Mouse (Mus musculus) kidney, adult 9 months (tissue): ENCODE results near the gene Abcb8.
A peak's percentile ranks its signal among the peaks of the same experiment; 100 is the strongest.

Experiments used
- DNase-seq: peaks from one replicate; pipeline ENCODE4 v3.0.0; 2022

Gene Abcb8

GRCm38 (mm10) chr5:24427285-24427633 is 33.8 kb downstream of the Abcb8 start:
- no peak for DNase-seq

GRCm38 (mm10) chr5:24427981-24428402 is 34.5 kb downstream of the Abcb8 start:
- peak; percentile 93 for DNase-seq

DNA sequence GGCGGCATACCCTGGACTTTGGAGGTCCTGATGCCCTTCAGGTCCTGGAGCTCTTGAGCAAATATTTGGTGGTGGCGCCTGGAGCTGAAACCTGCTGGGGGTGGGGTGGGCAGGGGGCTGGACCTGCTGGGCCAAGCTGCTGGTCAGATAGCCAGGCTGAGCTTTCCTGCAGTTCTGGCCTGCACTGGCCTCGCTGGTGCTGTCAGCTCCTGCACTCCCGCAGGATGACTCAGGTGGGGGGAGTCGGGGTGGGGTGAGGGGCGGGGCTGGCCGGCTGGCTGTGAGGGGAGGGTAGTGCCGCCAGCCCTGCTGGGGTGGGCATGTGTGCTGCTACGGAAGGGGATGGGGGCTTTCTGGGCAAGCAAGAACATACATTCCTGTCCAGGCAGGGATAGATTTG is 35.1 kb downstream of the Abcb8 start:
- DNase-seq, result no peak

DNA sequence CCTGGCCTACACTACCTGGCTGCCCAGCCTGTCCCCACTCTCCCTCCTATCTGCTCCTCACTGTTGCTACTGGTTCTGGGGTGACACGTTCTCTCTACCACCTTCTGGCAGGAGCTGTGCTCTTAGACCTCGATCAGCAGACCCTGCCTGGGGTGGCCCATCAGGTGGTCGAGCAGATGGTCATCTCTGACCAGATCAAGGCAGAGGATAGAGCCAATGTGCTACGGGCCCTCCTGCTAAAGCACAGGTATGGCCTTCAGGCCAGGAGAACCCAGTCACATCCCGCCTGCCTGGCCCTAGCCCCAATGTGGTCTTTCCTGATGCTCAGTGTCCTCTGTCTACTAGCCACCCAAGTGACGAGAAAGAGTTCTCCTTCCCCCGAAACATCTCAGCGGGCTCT is 40.5 kb downstream of the Abcb8 start:
- DNase-seq, result no peak

DNA sequence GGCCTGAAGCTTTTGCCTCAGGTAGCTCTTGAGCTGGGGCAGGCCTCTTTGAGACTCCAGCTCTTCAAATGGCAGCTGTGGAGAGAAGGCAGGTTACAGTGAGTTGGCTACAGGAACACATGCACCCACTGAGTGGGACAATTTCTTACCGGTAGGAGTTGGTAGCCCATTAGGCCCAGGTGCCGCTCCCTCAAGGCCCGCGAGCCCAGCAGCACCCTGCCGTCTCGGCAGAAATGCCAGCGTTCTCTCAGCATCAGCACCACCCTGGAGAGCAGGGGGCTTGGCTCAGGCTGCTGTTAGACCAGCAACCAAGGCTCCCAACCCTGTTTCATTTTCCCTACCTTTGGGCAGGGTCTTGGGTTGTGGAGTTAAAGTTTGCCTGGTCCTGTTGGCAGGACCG is 47.7 kb downstream of the Abcb8 start:
- DNase-seq, result no peak

DNA sequence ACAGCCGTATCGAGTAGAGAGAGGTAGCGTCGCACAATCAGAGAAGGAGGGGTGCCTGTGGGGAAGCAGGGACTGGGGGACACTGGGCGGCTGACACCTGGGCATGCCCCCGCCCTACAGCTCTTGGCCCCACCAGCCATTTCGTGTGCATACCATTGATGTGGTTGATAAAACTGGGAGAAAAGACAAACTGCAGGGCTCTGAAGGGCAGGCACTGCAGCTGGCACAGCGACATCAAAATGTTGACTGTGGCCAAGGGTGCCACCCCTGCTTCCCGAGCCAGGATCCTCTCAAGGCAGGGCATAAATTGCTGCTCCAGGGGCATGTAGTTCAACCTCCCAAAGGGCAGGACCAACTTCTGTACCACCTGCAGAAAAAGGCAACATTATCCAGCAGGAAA is 48.6 kb downstream of the Abcb8 start:
- DNase-seq, result no peak

DNA sequence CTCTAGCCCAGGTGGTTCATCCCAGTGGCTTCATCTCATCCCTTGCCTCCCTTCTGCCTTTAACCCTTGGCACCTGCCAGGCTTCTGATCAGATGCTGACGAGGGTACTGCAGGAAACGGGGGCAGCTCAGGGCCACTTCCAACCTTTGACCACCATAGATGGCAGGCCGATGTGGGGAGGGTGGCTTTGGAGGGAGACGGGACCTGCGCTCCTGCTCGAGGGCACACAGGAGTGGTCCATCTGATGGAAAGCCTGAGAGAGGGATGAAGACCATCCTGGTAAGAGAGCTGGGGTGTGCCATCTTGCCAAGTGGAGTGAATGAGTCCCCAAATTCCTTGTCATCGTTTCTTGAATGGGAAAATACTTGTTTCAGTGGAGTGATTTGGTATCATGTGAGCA is 49.7 kb downstream of the Abcb8 start:
- DNase-seq, result no peak

GRCm38 (mm10) chr5:24443927-24444326 is 50.5 kb downstream of the Abcb8 start:
- no peak for DNase-seq

GRCm38 (mm10) chr5:24444746-24445427 is 51.4 kb downstream of the Abcb8 start, which contains the start of gene Fastk:
TSS of gene Fastk (minus strand) at chr5:24445287.
- peak; percentile 94 for DNase-seq

GRCm38 (mm10) chr5:24445428-24446080 is 52.1 kb downstream of the Abcb8 start:
- DNase-seq, result no peak

DNA sequence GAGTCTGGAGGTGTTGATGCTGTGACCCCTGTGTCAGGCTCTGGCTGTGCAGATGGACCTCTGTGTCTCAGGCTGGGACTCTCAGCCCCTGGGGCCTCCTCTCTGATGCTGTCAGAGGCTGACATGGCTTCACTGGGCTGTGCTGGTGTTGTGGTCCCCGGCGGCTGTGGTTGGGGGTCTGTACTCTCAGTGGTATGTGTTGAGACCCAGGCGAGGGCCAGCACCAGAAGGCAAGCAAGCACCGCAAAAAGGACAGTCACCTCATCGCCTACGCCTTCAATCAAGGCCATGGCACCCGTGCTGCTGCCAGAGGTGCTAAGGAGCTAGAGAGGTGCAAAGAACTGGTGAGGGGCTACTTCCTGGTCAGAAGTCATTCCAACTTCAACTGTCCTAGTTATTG is 53.2 kb downstream of the Abcb8 start:
- DNase-seq, result no peak

DNA sequence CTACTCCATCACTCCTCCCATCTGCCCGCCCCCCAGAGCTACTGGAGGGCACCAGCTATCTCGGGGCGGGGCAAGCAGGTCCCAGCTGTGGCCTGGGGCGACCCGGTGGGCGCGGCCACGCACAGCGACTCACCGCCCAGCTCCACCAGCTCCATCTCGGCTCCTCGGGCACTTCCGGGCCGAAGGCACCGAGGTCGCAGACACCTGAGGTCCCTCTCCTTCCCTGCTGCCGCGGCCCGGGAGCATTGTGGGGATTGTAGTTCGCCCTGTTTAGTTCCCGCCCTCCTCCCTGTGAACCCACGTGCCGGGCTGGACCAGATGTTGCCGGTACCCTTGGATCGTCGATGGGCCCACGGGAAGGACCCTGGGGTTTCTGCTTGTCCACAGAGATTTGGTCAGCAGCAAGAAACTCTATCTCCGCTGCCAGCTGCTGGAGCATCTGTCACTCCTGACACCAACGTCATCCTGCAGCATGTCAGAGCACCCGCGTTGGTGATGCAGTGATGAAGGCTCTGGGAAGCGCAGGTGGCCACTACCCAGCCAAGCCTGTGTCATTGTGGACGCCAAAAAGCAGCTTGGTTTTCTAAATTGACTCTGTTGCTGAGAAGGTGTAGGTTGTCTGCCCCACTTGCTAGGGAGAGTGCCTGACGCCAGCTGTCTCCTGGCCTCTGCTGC is 54.3 kb downstream of the Abcb8 start, which contains the start of gene Tmub1:
Tmub1 (minus strand) TSS at position 231 of the 675 bp plus-strand sequence.
- peak; percentile 92 for DNase-seq

DNA sequence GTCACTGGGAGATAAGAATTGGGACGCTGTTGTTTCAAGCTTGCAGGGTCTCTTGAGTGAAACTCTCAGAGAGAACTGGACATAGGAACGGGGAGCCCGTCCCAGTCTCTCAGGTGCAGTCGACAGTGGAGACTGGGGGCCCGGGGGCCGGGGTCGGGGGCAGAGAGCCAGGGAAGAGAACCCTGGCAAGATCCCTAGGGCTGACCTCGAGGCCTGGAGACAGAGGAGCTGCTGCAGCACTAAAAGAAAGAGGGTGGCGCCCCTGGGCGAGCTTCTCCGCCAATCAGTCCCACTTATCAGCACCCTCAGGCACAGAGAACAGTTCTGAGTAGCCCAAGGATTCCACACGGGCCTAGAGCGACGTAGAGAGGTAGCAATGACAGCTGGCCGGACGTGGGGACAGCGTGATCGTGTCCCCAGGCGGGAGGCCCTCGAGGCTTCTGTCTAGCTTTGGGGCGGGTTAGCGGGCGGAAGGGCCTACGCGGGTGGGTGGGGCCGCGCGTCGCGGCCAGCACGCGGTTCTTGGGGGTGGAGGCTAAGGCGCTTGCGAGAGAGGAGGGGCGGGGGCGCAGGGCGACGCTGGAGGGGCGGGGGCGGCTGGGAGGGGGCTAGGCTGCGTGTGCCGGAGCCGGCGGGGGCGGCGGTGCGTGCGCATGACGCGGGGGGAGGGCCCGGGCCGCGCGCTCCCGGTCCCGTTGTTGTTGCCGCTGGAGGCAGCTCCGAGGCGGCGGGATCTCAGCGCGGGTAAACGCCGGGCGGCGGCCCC is 58.0 kb downstream of the Abcb8 start:
- peak; percentile 80 for DNase-seq

DNA sequence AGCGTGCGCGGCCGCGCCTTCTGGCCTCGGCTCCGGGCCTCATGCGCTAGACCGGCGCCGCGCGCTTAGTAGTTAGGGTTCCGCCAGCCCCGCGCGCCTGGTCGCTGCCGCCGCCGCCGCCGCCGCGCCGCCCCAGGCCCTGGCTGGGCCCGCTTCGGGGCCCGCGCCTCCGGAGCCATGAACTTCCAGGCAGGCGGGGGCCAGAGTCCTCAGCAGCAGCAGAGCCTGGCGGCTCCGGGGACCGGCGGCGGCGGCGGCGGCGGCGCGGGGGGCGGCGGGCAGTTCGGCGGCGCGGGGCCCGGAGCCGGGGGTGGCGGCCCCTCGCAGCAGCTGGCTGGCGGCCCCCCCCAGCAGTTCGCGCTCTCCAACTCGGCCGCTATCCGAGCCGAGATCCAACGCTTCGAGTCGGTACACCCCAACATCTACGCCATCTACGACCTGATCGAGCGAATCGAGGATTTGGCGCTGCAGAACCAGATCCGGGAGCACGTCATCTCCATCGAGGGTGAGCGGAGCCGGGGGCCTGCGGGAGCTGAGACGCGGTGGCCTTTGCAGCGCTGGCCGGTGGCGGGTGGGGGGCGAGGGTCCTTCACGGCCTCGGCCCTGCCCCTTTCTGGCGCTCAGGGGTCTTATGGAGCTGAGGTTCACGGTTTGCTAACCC is 58.7 kb downstream of the Abcb8 start, which contains the start of gene Agap3:
Agap3 (plus strand) TSS at position 148 of the 661 bp plus-strand sequence.
- DNase-seq, result no peak

DNA sequence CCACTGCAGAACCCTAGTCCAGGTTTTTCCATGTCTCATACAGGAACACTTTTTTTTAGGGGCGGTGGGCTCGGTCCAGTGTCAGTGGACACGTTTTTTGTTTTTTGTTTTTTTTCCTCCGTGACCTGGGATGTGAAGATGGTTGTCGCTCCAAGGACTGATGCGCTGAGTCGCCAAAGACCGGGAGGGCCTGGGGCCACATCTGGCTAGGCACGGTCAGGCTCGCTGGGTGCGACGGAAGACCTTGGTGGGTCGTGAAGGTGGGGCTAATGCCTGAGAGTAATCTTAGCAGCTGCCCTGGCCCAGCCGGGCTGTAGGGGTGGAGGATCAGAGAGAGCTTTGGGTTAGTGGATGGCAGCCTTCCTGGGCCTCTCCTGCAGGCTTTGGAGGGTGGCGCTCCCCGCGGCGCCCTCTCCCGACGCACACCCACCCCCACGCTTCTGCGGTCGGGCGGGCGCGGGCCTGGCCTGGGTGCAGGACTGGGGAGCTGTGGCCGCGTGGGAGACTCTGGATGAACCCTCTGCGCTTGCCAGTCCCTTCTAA is 59.3 kb downstream of the Abcb8 start:
- DNase-seq, result no peak

GRCm38 (mm10) chr5:24453283-24453984 is 60.0 kb downstream of the Abcb8 start:
- DNase-seq, result no peak

DNA sequence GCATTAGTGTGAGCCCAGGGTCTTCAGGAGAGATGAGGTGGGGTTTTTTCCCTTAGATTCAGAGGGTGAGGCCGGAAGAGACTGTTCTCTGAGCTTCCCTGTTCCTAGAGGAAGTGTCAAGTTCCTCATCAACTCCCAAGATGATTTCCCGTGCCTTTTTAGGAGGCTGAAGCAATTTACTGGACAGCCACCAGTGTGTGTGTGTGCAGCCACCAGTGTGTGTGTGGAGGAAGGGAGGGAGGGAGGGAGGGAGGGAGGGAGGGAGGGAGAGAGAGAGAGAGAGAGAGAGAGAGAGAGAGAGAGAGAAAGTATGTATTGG is 60.5 kb downstream of the Abcb8 start:
- no peak for DNase-seq

DNA sequence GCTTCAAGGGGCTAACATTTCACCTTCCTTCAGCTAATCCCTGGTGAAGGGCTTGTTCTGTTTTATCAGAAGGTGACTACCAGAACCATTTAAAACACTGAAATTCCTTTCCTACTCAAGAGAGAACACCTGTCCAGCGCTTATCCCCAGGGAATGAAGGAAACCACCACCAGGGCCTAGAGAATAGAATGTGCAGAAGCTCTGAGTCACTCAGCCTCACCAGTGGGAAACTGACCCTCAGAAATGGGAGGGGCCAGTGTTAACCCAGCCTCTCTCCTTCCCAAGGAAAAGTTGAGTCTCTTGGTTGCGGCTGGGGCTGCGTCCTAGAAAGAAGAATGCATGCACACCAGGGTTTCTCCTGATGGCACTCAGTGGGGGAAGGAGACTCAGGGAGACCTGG is 61.6 kb downstream of the Abcb8 start:
- no peak for DNase-seq

DNA sequence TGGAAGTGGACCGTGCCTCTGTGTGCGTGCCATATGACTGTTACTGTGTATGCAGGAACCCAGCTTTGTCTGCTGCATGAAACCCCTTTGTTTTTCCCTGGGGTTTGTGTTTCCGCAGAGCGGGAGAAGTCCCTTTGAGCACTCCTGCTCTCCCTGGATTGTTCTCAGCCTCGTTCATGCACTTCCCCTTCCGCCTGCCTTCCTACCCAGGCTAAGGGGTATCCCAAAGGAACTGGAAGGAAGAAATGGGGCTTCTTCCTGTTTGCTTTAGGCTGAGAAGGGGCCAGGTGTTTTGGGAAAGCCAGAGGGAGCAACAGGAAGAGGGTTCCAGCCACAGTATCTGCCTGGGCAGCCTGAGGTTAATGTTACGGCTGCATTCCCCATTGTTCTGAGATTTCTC is 62.1 kb downstream of the Abcb8 start:
- DNase-seq, result no peak
